Mouse (Mus musculus) intestine, embryonic 15.5 days (tissue): ENCODE measurements around the gene Tmprss11c. TPM values are rescaled to one million over a fixed set of nuclear protein-coding genes. Genes with fewer than 3 reads are reported as not detected.

ENCODE experiments used
- ATAC-seq: fragments of 200-750 bp; cut with Nextera tagmentation; 2 replicates; pipeline ENCODE4 v1.8.0; 2017; ENCODE audit warnings: moderate TSS enrichment, moderate library complexity
- H3K27ac ChIP-seq: fragments of 300-500 bp; sonication (generic); 2 replicates; pipeline ENCODE4 v1.5.1; 2015; ENCODE audit warnings: mild to moderate bottlenecking, inconsistent platforms
- H3K27me3 ChIP-seq: fragments of 300-500 bp; sonication (generic); replicated peaks from 2 replicates; pipeline ENCODE4 v1.6.1; 2015; ENCODE audit warnings: inconsistent platforms
- H3K36me3 ChIP-seq: fragments of 300-500 bp; sonication (generic); 2 replicates; pipeline ENCODE4 v1.6.1; 2015; ENCODE audit warnings: inconsistent platforms
- H3K4me1 ChIP-seq: fragments of 300-500 bp; sonication (generic); replicated peaks from 2 replicates; pipeline ENCODE4 v1.6.1; 2015; ENCODE audit warnings: inconsistent platforms
- H3K4me2 ChIP-seq: fragments of 300-500 bp; sonication (generic); replicated peaks from 2 replicates; pipeline ENCODE4 v1.6.1; 2015; ENCODE audit warnings: mild to moderate bottlenecking, inconsistent platforms
- H3K4me3 ChIP-seq: fragments of 300-500 bp; sonication (generic); replicated peaks from 2 replicates; pipeline ENCODE4 v1.5.1; 2015; ENCODE audit warnings: inconsistent platforms
- H3K9ac ChIP-seq: fragments of 300-500 bp; sonication (generic); 2 replicates; pipeline ENCODE4 v1.6.1; 2015; ENCODE audit warnings: inconsistent platforms
- H3K9me3 ChIP-seq: fragments of 300-500 bp; sonication (generic); 2 replicates; pipeline ENCODE4 v1.6.1; 2016; ENCODE audit warnings: inconsistent platforms
- WGBS: fragments of 180-500 bp; shearing (Covaris S2); methylation state at CpG from one replicate; pipeline ENCODE4 v1.1.7; 2015; 5-methylcytosine and 5-hydroxymethylcytosine counted together
- polyA plus RNA-seq: library from polyadenylated mRNA; unstranded; fragments of >200 nt; fragmentation: Nextera tagmentation; extraction: Ambion mirVana; gene quantifications from 2 replicates; pipeline ENCODE4 v1.2.1, GENCODE M21; 2015

Tmprss11c gene
- polyA plus RNA-seq, 1 experiment from 2014 or later, result not detected

DNA sequence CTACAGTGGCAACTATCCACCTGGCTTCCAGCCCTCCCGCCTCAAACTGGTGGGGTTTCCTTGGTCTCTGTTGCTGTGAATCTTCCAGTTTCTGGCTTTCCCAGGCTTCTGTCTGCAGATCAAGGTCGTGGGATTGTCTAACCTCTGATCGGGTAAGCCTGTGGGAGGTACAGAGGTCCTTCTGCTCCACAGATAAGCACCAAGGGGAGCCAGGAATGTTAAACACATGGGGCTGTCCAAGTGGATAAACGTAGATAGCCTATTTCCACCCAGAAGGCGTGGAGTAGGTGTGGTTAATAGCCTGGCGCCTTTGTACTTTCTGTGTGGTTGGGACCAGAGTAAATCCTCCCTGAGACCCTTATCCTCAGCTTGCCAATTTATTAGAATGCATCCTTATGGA, 101.7 kb downstream of the Tmprss11c start:
- 58% methylated on average over 6 of the region's 6 CpGs for WGBS
- no peaks in the 10 kb centered on the region for H3K4me1 ChIP-seq
- H3K9ac ChIP-seq, result no peak overlapping the region
- H3K36me3 ChIP-seq, result no peaks in the 10 kb centered on the region
- H3K27me3 ChIP-seq, result no peaks in the 10 kb centered on the region
- H3K27ac ChIP-seq, result no peak overlapping the region
- H3K4me2 ChIP-seq, result no peak overlapping the region
- no peak overlapping the region for H3K4me3 ChIP-seq
- no peaks in the 10 kb centered on the region for H3K9me3 ChIP-seq
- no peak for ATAC-seq

Other genes starting within 250 kb of the Tmprss11c start
- gene Cenpc1, start 223.7 kb downstream of the Tmprss11c start, polyA plus RNA-seq, result 26.5 and 28.7 TPM in 2 replicates
- gene Stap1, start 217.6 kb downstream of the Tmprss11c start, polyA plus RNA-seq, result 0.59 and 0.61 TPM in 2 replicates
- 10.7 and 12.5 TPM in 2 replicates for gene Uba6, start 116.5 kb downstream of the Tmprss11c start, polyA plus RNA-seq
- not detected in 2 replicates for gene Gnrhr, start 91.4 kb downstream of the Tmprss11c start, polyA plus RNA-seq
- gene Tmprss11d, start 84.1 kb upstream of the Tmprss11c start, polyA plus RNA-seq, result not detected in 2 replicates
- gene Tmprss11a, start 179.7 kb upstream of the Tmprss11c start, polyA plus RNA-seq, result 0.06 TPM in 1 of 2 replicates, not detected in the other
- gene Tmprss11g, start 229.3 kb upstream of the Tmprss11c start, polyA plus RNA-seq, result not detected in 2 replicates